Mouse (Mus musculus) midbrain, embryonic 12.5 days (tissue): Measurements from ENCODE around the gene Wdr62. TPM values are rescaled to one million over a fixed set of nuclear protein-coding genes. Genes with fewer than 3 reads are reported as not detected.
A peak's percentile ranks its signal among the peaks of the same experiment; 100 is the strongest.

Experiments
- ATAC-seq: fragments of 200-750 bp; cut with Nextera tagmentation; 2 replicates; pipeline ENCODE4 v1.8.0; 2017; ENCODE audit warnings: low read depth, moderate TSS enrichment, moderate library complexity; ENCODE audit not compliant: low FRiP score
- H3K27ac ChIP-seq: fragments of 300-500 bp; sonication (generic); replicated peaks from 2 replicates; pipeline ENCODE4 v1.5.1; 2016; ENCODE audit warnings: mild to moderate bottlenecking
- H3K27me3 ChIP-seq: fragments of 300-500 bp; sonication (generic); 2 replicates; pipeline ENCODE4 v1.6.1; 2016; ENCODE audit warnings: mild to moderate bottlenecking
- H3K36me3 ChIP-seq: fragments of 300-500 bp; sonication (generic); 2 replicates; pipeline ENCODE4 v1.6.1; 2016
- H3K4me1 ChIP-seq: fragments of 300-500 bp; sonication (generic); 2 replicates; pipeline ENCODE4 v1.6.1; 2016
- H3K4me2 ChIP-seq: fragments of 300-500 bp; sonication (generic); replicated peaks from 2 replicates; pipeline ENCODE4 v1.6.1; 2016; ENCODE audit warnings: mild to moderate bottlenecking, moderate library complexity
- H3K4me3 ChIP-seq: fragments of 300-500 bp; sonication (generic); 2 replicates; pipeline ENCODE4 v1.5.1; 2016; ENCODE audit warnings: mild to moderate bottlenecking
- H3K9ac ChIP-seq: fragments of 300-500 bp; sonication (generic); replicated peaks from 2 replicates; pipeline ENCODE4 v1.6.1; 2016; ENCODE audit warnings: mild to moderate bottlenecking, moderate library complexity
- H3K9me3 ChIP-seq: fragments of 300-500 bp; sonication (generic); 2 replicates; pipeline ENCODE4 v1.6.1; 2016; ENCODE audit warnings: mild to moderate bottlenecking
- WGBS: fragments of 180-500 bp; shearing (Covaris S2); methylation state at CpG from one replicate; pipeline ENCODE4 v1.1.7; 2016; 5-methylcytosine and 5-hydroxymethylcytosine counted together
- polyA plus RNA-seq: library from polyadenylated mRNA; unstranded; fragments of >200 nt; fragmentation: Nextera tagmentation; extraction: Ambion mirVana; gene quantifications from 2 replicates; pipeline ENCODE4 v1.2.1, GENCODE M21; 2016

Wdr62 gene
- polyA plus RNA-seq, 1 experiment from 2014 or later, result 11.3 TPM

GRCm38 (mm10) chr7:30198481-30198971 is 81.7 kb downstream of the Wdr62 start, which contains the start of gene Capns1:
Gene Capns1, minus strand, starts transcription at chr7:30198811.
- Histone ChIP-seq H3K27ac (no peak within 1 kb of the TSS), H3K4me2 (peak within 1 kb of the TSS; percentile 37), H3K4me1 (peaks cover 6% of the 10 kb centered on the region), H3K4me3 (0 out of 2 replicates have a peak within 1 kb of the TSS, but pooled peaks have one; percentile 13), H3K27me3 (no peaks in the 10 kb centered on the region), H3K36me3 (no peaks in the 10 kb centered on the region), H3K9ac (no peak within 1 kb of the TSS; the same call in 1 of the 2 replicates), H3K9me3 (no peaks in the 10 kb centered on the region)
- no peak for ATAC-seq
- 5% methylated on average over 8 of the region's 8 CpGs for WGBS

- H3K9me3 ChIP-seq, result no peaks in the 10 kb centered on the region
- no peak overlapping the region for H3K9ac ChIP-seq
- no peaks in the 10 kb centered on the region for H3K36me3 ChIP-seq
- no peak overlapping the region for H3K27ac ChIP-seq
- H3K4me3 ChIP-seq, result no peak overlapping the region
- no peak for ATAC-seq
- no peak overlapping the region for H3K4me2 ChIP-seq
- no peaks in the 10 kb centered on the region for H3K27me3 ChIP-seq
- peaks cover 15% of the 10 kb centered on the region for H3K4me1 ChIP-seq
- 72% methylated on average over 5 of the region's 5 CpGs for WGBS
These were observed 82.6 kb downstream of the Wdr62 start for GRCm38 (mm10) chr7:30197592-30198129.

- no peak overlapping the region for H3K27ac ChIP-seq
- peaks cover 18% of the 10 kb centered on the region for H3K4me1 ChIP-seq
- no peak overlapping the region for H3K9ac ChIP-seq
- peaks cover 15% of the 10 kb centered on the region for H3K36me3 ChIP-seq
- H3K4me3 ChIP-seq, result no peak overlapping the region
- H3K9me3 ChIP-seq, result no peaks in the 10 kb centered on the region
- no peak for ATAC-seq
- WGBS, result 82% methylated on average over 4 of the region's 6 CpGs
- no peaks in the 10 kb centered on the region for H3K27me3 ChIP-seq
- H3K4me2 ChIP-seq, result no peak overlapping the region
These were observed 84.0 kb downstream of the Wdr62 start for GRCm38 (mm10) chr7:30196171-30196570.

- Histone ChIP-seq H3K4me2 (peak overlapping the region; percentile 85), H3K27me3 (no peaks in the 10 kb centered on the region), H3K4me3 (no peak overlapping the region), H3K9me3 (no peaks in the 10 kb centered on the region), H3K36me3 (peaks cover 22% of the 10 kb centered on the region), H3K4me1 (peaks cover 18% of the 10 kb centered on the region), H3K9ac (peak overlapping the region; percentile 78; the same call in 1 of the 2 replicates), H3K27ac (no peak overlapping the region)
- WGBS, result 76% methylated on average over 6 of the region's 6 CpGs
- ATAC-seq, result no peak
These were observed 84.8 kb downstream of the Wdr62 start for GRCm38 (mm10) chr7:30195461-30195860.

GRCm38 (mm10) chr7:30194884-30195283 is 85.3 kb downstream of the Wdr62 start:
- no peaks in the 10 kb centered on the region for H3K9me3 ChIP-seq
- peak; percentile 88 for ATAC-seq
- WGBS, result under 1% methylated on average over 28 of the region's 28 CpGs

GRCm38 (mm10) chr7:30194101-30194831 is 86.0 kb downstream of the Wdr62 start:
- H3K27me3 ChIP-seq, result no peaks in the 10 kb centered on the region
- peak; percentile 10 for ATAC-seq
- peak overlapping the region; percentile 65 for H3K27ac ChIP-seq
- under 1% methylated on average over 26 of the region's 26 CpGs for whole genome bisulfite sequencing
- peaks cover 18% of the 10 kb centered on the region for H3K4me1 ChIP-seq
- H3K36me3 ChIP-seq, result peaks cover 29% of the 10 kb centered on the region
- peak overlapping the region; percentile 78 for H3K9ac ChIP-seq
- no peaks in the 10 kb centered on the region for H3K9me3 ChIP-seq
- H3K4me2 ChIP-seq, result peak overlapping the region; percentile 85
- H3K4me3 ChIP-seq, result peak overlapping the region; percentile 78

More at GRCm38 (mm10) chr7:30194884-30195283, 85.3 kb downstream of the Wdr62 start:
- H3K27ac ChIP-seq, result peak overlapping the region; percentile 65
- no peaks in the 10 kb centered on the region for H3K27me3 ChIP-seq
- H3K36me3 ChIP-seq, result peaks cover 28% of the 10 kb centered on the region
- H3K4me3 ChIP-seq, result peak overlapping the region; percentile 78
- peaks cover 18% of the 10 kb centered on the region for H3K4me1 ChIP-seq
- peak overlapping the region; percentile 78 for H3K9ac ChIP-seq
- H3K4me2 ChIP-seq, result peak overlapping the region; percentile 85

- peak overlapping the region; percentile 78 for H3K4me3 ChIP-seq
- no peaks in the 10 kb centered on the region for H3K9me3 ChIP-seq
- peaks cover 18% of the 10 kb centered on the region for H3K4me1 ChIP-seq
- under 1% methylated on average over 26 of the region's 26 CpGs for WGBS
- peak overlapping the region; percentile 65 for H3K27ac ChIP-seq
- peak overlapping the region; percentile 78 for H3K9ac ChIP-seq
- peak; percentile 74 for ATAC-seq
- peaks cover 34% of the 10 kb centered on the region for H3K36me3 ChIP-seq
- H3K27me3 ChIP-seq, result no peaks in the 10 kb centered on the region
- peak overlapping the region; percentile 85 for H3K4me2 ChIP-seq
These were observed 86.6 kb downstream of the Wdr62 start for GRCm38 (mm10) chr7:30193581-30194100.

GRCm38 (mm10) chr7:30193013-30193412 is 87.2 kb downstream of the Wdr62 start:
- H3K4me1 ChIP-seq, result peaks cover 18% of the 10 kb centered on the region
- peak overlapping the region; percentile 85 for H3K4me2 ChIP-seq
- ATAC-seq, result no peak
- no peaks in the 10 kb centered on the region for H3K9me3 ChIP-seq
- peak overlapping the region; percentile 11; the same call in 1 of the 2 replicates for H3K9ac ChIP-seq
- H3K4me3 ChIP-seq, result peak overlapping the region; percentile 78
- peaks cover 41% of the 10 kb centered on the region for H3K36me3 ChIP-seq
- 19% methylated on average over 9 of the region's 9 CpGs for WGBS
- H3K27ac ChIP-seq, result no peak overlapping the region
- H3K27me3 ChIP-seq, result no peaks in the 10 kb centered on the region

- Histone ChIP-seq H3K27me3 (no peaks in the 10 kb centered on the region), H3K27ac (no peak overlapping the region), H3K36me3 (peaks cover 50% of the 10 kb centered on the region), H3K9ac (no peak overlapping the region), H3K9me3 (no peaks in the 10 kb centered on the region), H3K4me2 (no peak overlapping the region), H3K4me3 (no peak overlapping the region), H3K4me1 (peaks cover 18% of the 10 kb centered on the region)
- no peak for ATAC-seq
- WGBS, result 89% methylated on average over 12 of the region's 12 CpGs
These were observed 88.1 kb downstream of the Wdr62 start for GRCm38 (mm10) chr7:30192088-30192487.

Other genes starting within 250 kb of the Wdr62 start
- gene Zfp14, start 229.0 kb downstream of the Wdr62 start, polyA plus RNA-seq, result 7.2 and 7.5 TPM in 2 replicates
- 10.4 and 11.2 TPM in 2 replicates for gene Zfp82, start 207.5 kb downstream of the Wdr62 start, polyA plus RNA-seq
- gene Gm26920, start 190.0 kb downstream of the Wdr62 start, polyA plus RNA-seq, result 1.0 and 4.5 TPM in 2 replicates
- gene Zfp566, start 189.9 kb downstream of the Wdr62 start, polyA plus RNA-seq, result 13.6 and 16.3 TPM in 2 replicates
- gene Zfp260, start 185.6 kb downstream of the Wdr62 start, polyA plus RNA-seq, result 134 and 136 TPM in 2 replicates
- gene Zfp382, start 158.5 kb downstream of the Wdr62 start, polyA plus RNA-seq, result 17.0 and 18.8 TPM in 2 replicates
- 19.0 and 20.2 TPM in 2 replicates for gene Zfp146, start 110.7 kb downstream of the Wdr62 start, polyA plus RNA-seq
- gene Cox7a1, start 96.3 kb downstream of the Wdr62 start, polyA plus RNA-seq, result 0.74 and 4.1 TPM in 2 replicates
- gene Capns1, start 81.6 kb downstream of the Wdr62 start, polyA plus RNA-seq, result 59.8 and 61.6 TPM in 2 replicates
- gene Polr2i, start 48.5 kb downstream of the Wdr62 start, polyA plus RNA-seq, result 151 and 156 TPM in 2 replicates
- gene Tbcb, start 48.1 kb downstream of the Wdr62 start, polyA plus RNA-seq, result 257 and 259 TPM in 2 replicates
- not detected in 2 replicates for gene Ovol3, start 44.7 kb downstream of the Wdr62 start, polyA plus RNA-seq
- gene Thap8, start 325 bp downstream of the Wdr62 start, polyA plus RNA-seq, result 0.48 and 0.66 TPM in 2 replicates
- 76.3 and 88.6 TPM in 2 replicates for gene Clip3, start 11.3 kb upstream of the Wdr62 start, polyA plus RNA-seq
- 86.9 and 92.9 TPM in 2 replicates for gene Alkbh6, start 28.3 kb upstream of the Wdr62 start, polyA plus RNA-seq
- gene Syne4, start 34.4 kb upstream of the Wdr62 start, polyA plus RNA-seq, result 17.5 and 19.0 TPM in 2 replicates
- 0.63 TPM in 1 of 2 replicates, not detected in the other for gene E130208F15Rik, start 41.3 kb upstream of the Wdr62 start, polyA plus RNA-seq
- gene Sdhaf1, start 43.5 kb upstream of the Wdr62 start, polyA plus RNA-seq, result 22.2 and 27.4 TPM in 2 replicates
- 9.1 and 9.5 TPM in 2 replicates for gene Lrfn3, start 82.4 kb upstream of the Wdr62 start, polyA plus RNA-seq
- 18.3 and 24.4 TPM in 2 replicates for gene Tyrobp, start 133.3 kb upstream of the Wdr62 start, polyA plus RNA-seq
- gene Hcst, start 139.4 kb upstream of the Wdr62 start, polyA plus RNA-seq, result not detected in 2 replicates
- 1.4 TPM in 2 replicates for gene Nfkbid, start 141.3 kb upstream of the Wdr62 start, polyA plus RNA-seq
- gene Aplp1, start 165.1 kb upstream of the Wdr62 start, polyA plus RNA-seq, result 301 and 324 TPM in 2 replicates
- gene Kirrel2, start 177.3 kb upstream of the Wdr62 start, polyA plus RNA-seq, result 1.6 and 4.7 TPM in 2 replicates
- 0.58 and 1.1 TPM in 2 replicates for gene Nphs1, start 177.9 kb upstream of the Wdr62 start, polyA plus RNA-seq
- gene Prodh2, start 213.2 kb upstream of the Wdr62 start, polyA plus RNA-seq, result 0.39 TPM in 1 of 2 replicates, not detected in the other